Mouse (Mus musculus): ENCODE results near the gene Rb1. TPM values are rescaled to one million over a fixed set of nuclear protein-coding genes. Genes with fewer than 3 reads are reported as not detected.

Gene Rb1
- polyA plus RNA-seq, 1 experiment = 51.3 TPM

DNA sequence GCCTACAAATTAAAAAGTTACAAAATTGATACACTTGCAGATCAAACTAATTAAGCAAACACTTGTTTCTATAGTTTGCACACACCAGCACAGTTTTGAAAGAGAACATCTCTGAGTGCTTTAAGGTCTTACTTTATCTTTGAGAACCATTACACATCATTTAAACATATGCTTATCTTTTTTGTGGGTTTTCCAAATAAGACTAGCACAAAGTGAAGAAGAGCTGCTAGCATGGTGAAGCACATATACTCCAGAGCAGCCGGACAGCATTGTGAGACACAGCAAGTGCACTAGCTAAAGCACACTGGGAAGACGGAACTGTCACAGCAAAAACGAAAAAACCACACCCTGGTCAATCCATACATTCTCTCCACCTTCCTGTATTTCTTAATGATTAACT lies 3.5 kb downstream of the Rb1 start:
- Histone ChIP-seq H3K4me1 (ENCODE audit: control insufficient read depth, insufficient read depth, low read length) (no peaks in the 10 kb centered on the region), H3K27me3 (ENCODE audit: control insufficient read depth, insufficient read depth, low read length, poor library complexity, severe bottlenecking) (no peaks in the 10 kb centered on the region), H3K9ac (ENCODE audit: low read depth, poor library complexity, severe bottlenecking) (no peak overlapping the region), H3K4me3 (ENCODE audit: low read depth, low read length) (no peak overlapping the region), H3K9me3 (replicated peaks; ENCODE audit: control insufficient read depth, insufficient read depth, low read length, poor library complexity, severe bottlenecking) (no peaks in the 10 kb centered on the region), H3K27ac (ENCODE audit: insufficient read depth, low read length) (no peak overlapping the region), H3K36me3 (ENCODE audit: control insufficient read depth, insufficient read depth, low read length, poor library complexity, severe bottlenecking) (no peaks in the 10 kb centered on the region; the same call in 1 of the 2 replicates)
- TF ChIP-seq CTCF (IDR thresholded peaks at IDR 0.05; ENCODE audit: low read depth, low read length) (no peak), EP300 (IDR thresholded peaks at IDR 0.05; ENCODE audit: insufficient read depth, low read depth, low read length) (no peak)

DNA sequence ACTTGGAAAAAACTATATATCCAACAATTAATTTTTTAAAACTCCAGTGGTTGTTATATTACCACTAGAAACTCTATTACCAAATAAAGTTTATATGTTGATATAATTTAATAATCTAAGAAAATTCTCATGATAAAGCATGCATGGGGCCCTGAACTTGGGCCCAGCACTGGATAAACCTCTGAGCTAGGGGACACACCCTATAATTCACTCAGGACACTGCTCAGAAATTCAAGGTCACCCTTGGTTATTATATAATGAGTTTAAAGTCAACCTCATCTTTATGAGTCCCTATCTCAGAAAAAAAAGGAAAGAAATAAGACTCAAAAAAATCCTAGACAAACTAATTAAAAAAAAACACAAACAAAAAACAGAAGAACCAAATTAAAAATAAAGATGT lies 8.7 kb downstream of the Rb1 start:
- no peak overlapping the region for H3K4me3 ChIP-seq (ENCODE audit: low read depth, low read length)
- TF ChIP-seq CTCF (IDR thresholded peaks at IDR 0.05; ENCODE audit: low read depth, low read length) (no peak), EP300 (IDR thresholded peaks at IDR 0.05; ENCODE audit: insufficient read depth, low read depth, low read length) (no peak), POLR2A (IDR thresholded peaks at IDR 0.05; ENCODE audit: insufficient read depth, low read length) (no peak)

DNA sequence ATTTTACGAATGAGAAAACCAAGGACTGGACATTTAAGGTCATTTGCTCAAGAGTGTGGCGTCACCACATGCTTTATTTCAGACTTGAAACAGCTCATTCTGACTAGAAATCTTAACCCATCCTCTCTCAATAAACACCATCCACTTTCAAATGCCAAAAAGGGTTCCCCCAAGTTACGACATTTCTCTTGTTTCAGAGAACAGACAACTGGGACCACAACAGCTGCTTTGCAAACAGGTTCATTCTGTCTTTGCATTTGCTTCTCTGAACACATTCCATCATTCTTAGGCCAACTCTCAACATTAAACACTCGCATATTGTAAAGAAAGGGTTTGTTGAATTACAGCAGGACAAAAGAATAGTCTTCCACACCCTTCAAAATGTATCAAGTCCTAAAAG lies 11.8 kb downstream of the Rb1 start:
- Histone ChIP-seq H3K4me3 (ENCODE audit: low read depth, low read length) (no peak overlapping the region), H3K27ac (ENCODE audit: insufficient read depth, low read length) (peak overlapping the region; percentile 81), H3K9me3 (replicated peaks; ENCODE audit: control insufficient read depth, insufficient read depth, low read length, poor library complexity, severe bottlenecking) (no peaks in the 10 kb centered on the region), H3K9ac (ENCODE audit: low read depth, poor library complexity, severe bottlenecking) (no peak overlapping the region), H3K36me3 (ENCODE audit: control insufficient read depth, insufficient read depth, low read length, poor library complexity, severe bottlenecking) (no peaks in the 10 kb centered on the region), H3K27me3 (ENCODE audit: control insufficient read depth, insufficient read depth, low read length, poor library complexity, severe bottlenecking) (no peaks in the 10 kb centered on the region), H3K4me1 (ENCODE audit: control insufficient read depth, insufficient read depth, low read length) (peaks cover 6% of the 10 kb centered on the region)
- TF ChIP-seq POLR2A (IDR thresholded peaks at IDR 0.05; ENCODE audit: insufficient read depth, low read length) = no peak
- no peak for TF ChIP-seq EP300 (IDR thresholded peaks at IDR 0.05; ENCODE audit: insufficient read depth, low read depth, low read length)
- no peak for TF ChIP-seq CTCF (IDR thresholded peaks at IDR 0.05; ENCODE audit: low read depth, low read length)

More for the DNA sequence above, 8.7 kb downstream of the Rb1 start:
- Histone ChIP-seq H3K27ac (ENCODE audit: insufficient read depth, low read length) (no peak overlapping the region), H3K9me3 (replicated peaks; ENCODE audit: control insufficient read depth, insufficient read depth, low read length, poor library complexity, severe bottlenecking) (no peaks in the 10 kb centered on the region), H3K9ac (ENCODE audit: low read depth, poor library complexity, severe bottlenecking) (no peak overlapping the region), H3K4me1 (ENCODE audit: control insufficient read depth, insufficient read depth, low read length) (peaks cover 6% of the 10 kb centered on the region), H3K36me3 (ENCODE audit: control insufficient read depth, insufficient read depth, low read length, poor library complexity, severe bottlenecking) (no peaks in the 10 kb centered on the region; the same call in 1 of the 2 replicates), H3K27me3 (ENCODE audit: control insufficient read depth, insufficient read depth, low read length, poor library complexity, severe bottlenecking) (no peaks in the 10 kb centered on the region)

DNA sequence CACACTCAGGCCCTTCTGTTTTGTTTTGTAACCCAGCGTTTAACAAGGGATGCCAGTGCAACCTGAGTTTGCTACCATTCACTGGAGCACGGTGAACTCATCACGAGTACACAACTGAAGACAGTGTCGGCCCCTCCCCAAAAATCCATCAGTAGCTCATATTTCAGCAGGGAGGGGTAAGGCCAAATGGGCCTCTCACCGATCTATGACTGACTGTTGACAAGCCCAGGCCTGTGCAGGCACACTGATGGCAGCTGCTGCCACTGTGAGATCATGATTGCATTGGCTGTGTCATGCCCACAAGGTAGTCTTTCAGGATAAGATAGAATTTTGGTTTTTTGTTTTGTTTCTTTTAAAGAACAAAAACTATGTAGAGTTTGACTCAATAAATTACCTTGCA lies 12.2 kb downstream of the Rb1 start:
- Histone ChIP-seq H3K4me1 (ENCODE audit: control insufficient read depth, insufficient read depth, low read length) (peaks cover 6% of the 10 kb centered on the region), H3K9me3 (replicated peaks; ENCODE audit: control insufficient read depth, insufficient read depth, low read length, poor library complexity, severe bottlenecking) (no peaks in the 10 kb centered on the region), H3K9ac (ENCODE audit: low read depth, poor library complexity, severe bottlenecking) (no peak overlapping the region), H3K27ac (ENCODE audit: insufficient read depth, low read length) (peak overlapping the region; percentile 53; the same call in 1 of the 2 replicates), H3K27me3 (ENCODE audit: control insufficient read depth, insufficient read depth, low read length, poor library complexity, severe bottlenecking) (no peaks in the 10 kb centered on the region), H3K4me3 (ENCODE audit: low read depth, low read length) (no peak overlapping the region), H3K36me3 (ENCODE audit: control insufficient read depth, insufficient read depth, low read length, poor library complexity, severe bottlenecking) (no peaks in the 10 kb centered on the region)
- TF ChIP-seq EP300 (IDR thresholded peaks at IDR 0.05; ENCODE audit: insufficient read depth, low read depth, low read length) = peak; percentile 57; the same call in 1 of the 2 replicates
- no peak for TF ChIP-seq CTCF (IDR thresholded peaks at IDR 0.05; ENCODE audit: low read depth, low read length)

DNA sequence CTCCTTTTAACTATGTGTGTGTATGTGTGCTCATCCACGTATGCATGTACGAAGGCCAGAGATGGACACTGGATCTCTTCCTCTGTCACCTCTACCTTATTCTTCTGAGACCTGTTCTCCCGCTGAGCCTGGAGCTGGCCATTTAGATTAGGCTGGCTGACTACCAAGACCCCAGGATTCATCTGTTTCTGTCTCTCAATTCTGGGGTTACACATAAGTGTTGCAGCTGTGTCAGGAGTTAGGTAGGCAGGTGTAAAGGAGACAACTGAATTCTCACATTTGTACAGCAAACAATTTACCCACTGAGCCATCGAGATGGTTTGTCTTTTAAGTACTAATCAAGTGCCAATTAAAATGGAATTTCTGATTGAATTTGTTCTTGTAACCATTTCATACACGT lies 12.7 kb downstream of the Rb1 start:
- Histone ChIP-seq H3K27ac (ENCODE audit: insufficient read depth, low read length) (no peak overlapping the region), H3K27me3 (ENCODE audit: control insufficient read depth, insufficient read depth, low read length, poor library complexity, severe bottlenecking) (no peaks in the 10 kb centered on the region)
- TF ChIP-seq CTCF (IDR thresholded peaks at IDR 0.05; ENCODE audit: low read depth, low read length) (no peak), POLR2A (IDR thresholded peaks at IDR 0.05; ENCODE audit: insufficient read depth, low read length) (no peak), EP300 (IDR thresholded peaks at IDR 0.05; ENCODE audit: insufficient read depth, low read depth, low read length) (no peak)

DNA sequence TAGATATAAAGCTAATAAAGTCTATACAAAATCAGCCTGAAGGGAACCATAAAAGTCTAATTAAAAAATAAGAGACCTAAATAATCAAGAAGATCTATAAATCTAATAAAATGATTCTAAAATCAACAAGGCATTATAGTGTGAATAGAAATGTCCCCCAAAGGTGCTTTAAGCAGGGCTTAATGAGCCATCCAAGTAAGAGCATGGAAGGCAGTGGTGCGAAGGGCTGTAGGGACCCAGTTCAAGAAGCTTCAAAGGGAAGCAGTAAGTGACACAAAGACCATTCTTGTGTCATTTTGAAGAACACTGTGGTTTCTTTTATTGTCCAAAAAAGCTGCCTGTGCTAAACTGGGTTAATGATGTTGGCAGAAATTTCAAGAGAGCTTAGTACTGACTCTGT lies 18.1 kb downstream of the Rb1 start:
- H3K4me1 ChIP-seq (ENCODE audit: control insufficient read depth, insufficient read depth, low read length) = no peaks in the 10 kb centered on the region
- no peak for TF ChIP-seq EP300 (IDR thresholded peaks at IDR 0.05; ENCODE audit: insufficient read depth, low read depth, low read length)
- no peaks in the 10 kb centered on the region for H3K36me3 ChIP-seq (ENCODE audit: control insufficient read depth, insufficient read depth, low read length, poor library complexity, severe bottlenecking)
- H3K27ac ChIP-seq (ENCODE audit: insufficient read depth, low read length) = no peak overlapping the region
- no peaks in the 10 kb centered on the region for H3K27me3 ChIP-seq (ENCODE audit: control insufficient read depth, insufficient read depth, low read length, poor library complexity, severe bottlenecking)
- no peak overlapping the region for H3K9ac ChIP-seq (ENCODE audit: low read depth, poor library complexity, severe bottlenecking)
- no peaks in the 10 kb centered on the region for H3K9me3 ChIP-seq (replicated peaks; ENCODE audit: control insufficient read depth, insufficient read depth, low read length, poor library complexity, severe bottlenecking)
- H3K4me3 ChIP-seq (ENCODE audit: low read depth, low read length) = no peak overlapping the region

More for the DNA sequence above, 12.7 kb downstream of the Rb1 start:
- H3K4me3 ChIP-seq (ENCODE audit: low read depth, low read length) = no peak overlapping the region
- H3K9ac ChIP-seq (ENCODE audit: low read depth, poor library complexity, severe bottlenecking) = no peak overlapping the region
- no peaks in the 10 kb centered on the region for H3K36me3 ChIP-seq (ENCODE audit: control insufficient read depth, insufficient read depth, low read length, poor library complexity, severe bottlenecking)
- peaks cover 6% of the 10 kb centered on the region for H3K4me1 ChIP-seq (ENCODE audit: control insufficient read depth, insufficient read depth, low read length)
- H3K9me3 ChIP-seq (replicated peaks; ENCODE audit: control insufficient read depth, insufficient read depth, low read length, poor library complexity, severe bottlenecking) = no peaks in the 10 kb centered on the region
